Mouse (Mus musculus) hindbrain, embryonic 13.5 days (tissue): ENCODE results near the gene Krt14. TPM values are rescaled to one million over a fixed set of nuclear protein-coding genes. Genes with fewer than 3 reads are reported as not detected.
"Not testable (repeated sequence)": the region's sequence is repeated elsewhere in the genome, so short reads cannot be mapped to it uniquely, and the experiment has no call there.

Source experiments
- ATAC-seq: fragments of 200-750 bp; cut with Nextera tagmentation; 2 replicates; pipeline ENCODE4 v1.8.0; 2017; ENCODE audit warnings: moderate TSS enrichment; ENCODE audit not compliant: low FRiP score
- H3K27ac ChIP-seq: fragments of 300-500 bp; sonication (generic); 2 replicates; pipeline ENCODE4 v1.5.1; 2015; ENCODE audit warnings: inconsistent platforms, mild to moderate bottlenecking, moderate library complexity
- H3K27me3 ChIP-seq: fragments of 300-500 bp; sonication (generic); 2 replicates; pipeline ENCODE4 v1.6.1; 2015; ENCODE audit warnings: mild to moderate bottlenecking, inconsistent platforms
- H3K36me3 ChIP-seq: fragments of 300-500 bp; sonication (generic); 2 replicates; pipeline ENCODE4 v1.6.1; 2015; ENCODE audit warnings: mild to moderate bottlenecking, inconsistent platforms
- H3K4me1 ChIP-seq: fragments of 300-500 bp; sonication (generic); replicated peaks from 2 replicates; pipeline ENCODE4 v1.6.1; 2015; ENCODE audit warnings: inconsistent platforms
- H3K4me2 ChIP-seq: fragments of 300-500 bp; sonication (generic); 2 replicates; pipeline ENCODE4 v1.6.1; 2015; ENCODE audit warnings: inconsistent platforms, mild to moderate bottlenecking, moderate library complexity
- H3K4me3 ChIP-seq: fragments of 300-500 bp; sonication (generic); 2 replicates; pipeline ENCODE4 v1.5.1; 2015; ENCODE audit warnings: mild to moderate bottlenecking, inconsistent platforms
- H3K9ac ChIP-seq: fragments of 300-500 bp; sonication (generic); 2 replicates; pipeline ENCODE4 v1.6.1; 2015; ENCODE audit warnings: mild to moderate bottlenecking, inconsistent platforms
- H3K9me3 ChIP-seq: fragments of 300-500 bp; sonication (generic); 2 replicates; pipeline ENCODE4 v1.6.1; 2016; ENCODE audit warnings: inconsistent platforms
- WGBS: fragments of 180-500 bp; shearing (Covaris S2); methylation state at CpG from one replicate; pipeline ENCODE4 v1.1.7; 2015; 5-methylcytosine and 5-hydroxymethylcytosine counted together
- polyA plus RNA-seq: library from polyadenylated mRNA; unstranded; fragments of >200 nt; fragmentation: Nextera tagmentation; extraction: Ambion mirVana; gene quantifications from 2 replicates; pipeline ENCODE4 v1.2.1, GENCODE M21; 2015

The Krt14 gene
- polyA plus RNA-seq: 0.12 and 0.39 TPM in 2 replicates

- Histone ChIP-seq H3K27ac (no peak within 1 kb of the TSS), H3K4me2 (no peak within 1 kb of the TSS), H3K36me3 (no peaks in the 10 kb centered on the region), H3K9ac (no peak within 1 kb of the TSS), H3K27me3 (0 out of 2 replicates have a peak, but pooled peaks cover 2% of the 10 kb centered on the region), H3K4me1 (no peaks in the 10 kb centered on the region), H3K4me3 (no peak within 1 kb of the TSS), H3K9me3 (no peaks in the 10 kb centered on the region)
- ATAC-seq: no peak
- WGBS: 93% methylated on average over 8 of the region's 8 CpGs
These were observed at the start of gene Krt14 for GRCm38 (mm10) chr11:100207498-100207897. Gene Krt14 (minus strand): TSS chr11:100207548.

GRCm38 (mm10) chr11:100255514-100255913 lies 48.2 kb upstream of the Krt14 start:
- Histone ChIP-seq H3K27ac (no peak overlapping the region), H3K27me3 (no peaks in the 10 kb centered on the region), H3K4me1 (no peaks in the 10 kb centered on the region), H3K4me3 (no peak overlapping the region), H3K36me3 (no peaks in the 10 kb centered on the region), H3K4me2 (no peak overlapping the region), H3K9me3 (no peaks in the 10 kb centered on the region), H3K9ac (no peak overlapping the region)
- no peak for ATAC-seq
- 98% methylated on average over 6 of the region's 6 CpGs for WGBS

GRCm38 (mm10) chr11:100254360-100255090 lies 47.2 kb upstream of the Krt14 start:
- no peaks in the 10 kb centered on the region for H3K27me3 ChIP-seq
- no peaks in the 10 kb centered on the region for H3K36me3 ChIP-seq
- no peak overlapping the region for H3K4me2 ChIP-seq
- H3K9me3 ChIP-seq: no peaks in the 10 kb centered on the region
- no peak overlapping the region for H3K9ac ChIP-seq
- no peak overlapping the region for H3K27ac ChIP-seq
- H3K4me1 ChIP-seq: no peaks in the 10 kb centered on the region
- WGBS: 75% methylated on average over 5 of the region's 5 CpGs
- no peak for ATAC-seq
- no peak overlapping the region for H3K4me3 ChIP-seq

- H3K27me3 ChIP-seq: no peaks in the 10 kb centered on the region
- H3K4me1 ChIP-seq: no peaks in the 10 kb centered on the region
- H3K9ac ChIP-seq: no peak within 1 kb of the TSS
- H3K9me3 ChIP-seq: no peaks in the 10 kb centered on the region
- H3K36me3 ChIP-seq: no peaks in the 10 kb centered on the region
- H3K4me3 ChIP-seq: no peak within 1 kb of the TSS
- no peak within 1 kb of the TSS for H3K27ac ChIP-seq
- no peak within 1 kb of the TSS for H3K4me2 ChIP-seq
- no peak for ATAC-seq
- WGBS: 84% methylated on average over 7 of the region's 7 CpGs
These were observed 41.6 kb upstream of the Krt14 start, which contains the start of gene Krt16 for GRCm38 (mm10) chr11:100248852-100249465. Gene Krt16 (minus strand): TSS chr11:100248902.

- not testable (repeated sequence) for H3K4me2 ChIP-seq, H3K9me3 ChIP-seq, H3K27me3 ChIP-seq, H3K36me3 ChIP-seq, H3K9ac ChIP-seq, H3K27ac ChIP-seq, H3K4me3 ChIP-seq, ATAC-seq, H3K4me1 ChIP-seq
- 72% methylated on average over 7 of the region's 7 CpGs for WGBS
These were observed 39.1 kb upstream of the Krt14 start for GRCm38 (mm10) chr11:100246471-100246870.

- not testable (repeated sequence) for H3K4me3 ChIP-seq, H3K9me3 ChIP-seq, H3K4me2 ChIP-seq, ATAC-seq, H3K9ac ChIP-seq, H3K27ac ChIP-seq, H3K27me3 ChIP-seq, H3K4me1 ChIP-seq, H3K36me3 ChIP-seq
- WGBS: 89% methylated on average over 4 of the region's 4 CpGs
These were observed 32.9 kb upstream of the Krt14 start for GRCm38 (mm10) chr11:100240272-100240671.

- ATAC-seq: no peak
- 68% methylated on average over 8 of the region's 8 CpGs for whole genome bisulfite sequencing
- Histone ChIP-seq H3K4me2 (no peak overlapping the region), H3K36me3 (no peaks in the 10 kb centered on the region), H3K9me3 (peaks cover 7% of the 10 kb centered on the region; the same call in 1 of the 2 replicates), H3K9ac (no peak overlapping the region), H3K27ac (no peak overlapping the region), H3K4me3 (no peak overlapping the region), H3K27me3 (no peaks in the 10 kb centered on the region), H3K4me1 (no peaks in the 10 kb centered on the region)
These were observed 14.4 kb upstream of the Krt14 start for GRCm38 (mm10) chr11:100221741-100222140.

- WGBS: 94% methylated on average over 4 of the region's 4 CpGs
- no peaks in the 10 kb centered on the region for H3K27me3 ChIP-seq
- no peak for ATAC-seq
- H3K4me1 ChIP-seq: no peaks in the 10 kb centered on the region
- H3K9ac ChIP-seq: no peak overlapping the region
- H3K4me2 ChIP-seq: no peak overlapping the region
- H3K36me3 ChIP-seq: no peaks in the 10 kb centered on the region
- H3K27ac ChIP-seq: no peak overlapping the region
- no peaks in the 10 kb centered on the region for H3K9me3 ChIP-seq
- no peak overlapping the region for H3K4me3 ChIP-seq
These were observed 12.0 kb upstream of the Krt14 start for GRCm38 (mm10) chr11:100219304-100219703.

GRCm38 (mm10) chr11:100208542-100208941 lies 1.2 kb upstream of the Krt14 start:
- no peak overlapping the region for H3K27ac ChIP-seq
- no peaks in the 10 kb centered on the region for H3K9me3 ChIP-seq
- ATAC-seq: no peak
- no peak overlapping the region for H3K4me2 ChIP-seq
- H3K4me3 ChIP-seq: no peak overlapping the region
- WGBS: 72% methylated on average over 6 of the region's 6 CpGs
- no peaks in the 10 kb centered on the region for H3K36me3 ChIP-seq
- H3K9ac ChIP-seq: no peak overlapping the region
- H3K27me3 ChIP-seq: 0 out of 2 replicates have a peak, but pooled peaks cover 2% of the 10 kb centered on the region
- H3K4me1 ChIP-seq: no peaks in the 10 kb centered on the region

- no peak for ATAC-seq
- Histone ChIP-seq H3K4me3 (no peak overlapping the region), H3K27me3 (no peaks in the 10 kb centered on the region), H3K4me2 (no peak overlapping the region), H3K9me3 (no peaks in the 10 kb centered on the region), H3K36me3 (no peaks in the 10 kb centered on the region), H3K4me1 (no peaks in the 10 kb centered on the region), H3K27ac (no peak overlapping the region), H3K9ac (no peak overlapping the region)
- WGBS: 22% methylated on average over 6 of the region's 6 CpGs
These were observed 3.9 kb downstream of the Krt14 start for GRCm38 (mm10) chr11:100203448-100203847.

GRCm38 (mm10) chr11:100202906-100203305 lies 4.4 kb downstream of the Krt14 start:
- no peaks in the 10 kb centered on the region for H3K36me3 ChIP-seq
- H3K9ac ChIP-seq: no peak overlapping the region
- no peaks in the 10 kb centered on the region for H3K9me3 ChIP-seq
- H3K27me3 ChIP-seq: no peaks in the 10 kb centered on the region
- no peaks in the 10 kb centered on the region for H3K4me1 ChIP-seq
- no peak overlapping the region for H3K4me2 ChIP-seq
- no peak overlapping the region for H3K27ac ChIP-seq
- H3K4me3 ChIP-seq: no peak overlapping the region
- 79% methylated on average over 4 of the region's 4 CpGs for WGBS
- ATAC-seq: no peak

GRCm38 (mm10) chr11:100200104-100200820 lies 7.1 kb downstream of the Krt14 start:
- WGBS: 45% methylated on average over 8 of the region's 8 CpGs
- no peaks in the 10 kb centered on the region for H3K36me3 ChIP-seq
- H3K9ac ChIP-seq: no peak overlapping the region
- H3K4me2 ChIP-seq: no peak overlapping the region
- H3K4me3 ChIP-seq: no peak overlapping the region
- H3K27ac ChIP-seq: no peak overlapping the region
- ATAC-seq: no peak
- H3K27me3 ChIP-seq: no peaks in the 10 kb centered on the region
- H3K9me3 ChIP-seq: no peaks in the 10 kb centered on the region
- no peaks in the 10 kb centered on the region for H3K4me1 ChIP-seq
